Comparison of ENCODE assay signal across 16 mouse cellular contexts in the genomic region with DNA sequence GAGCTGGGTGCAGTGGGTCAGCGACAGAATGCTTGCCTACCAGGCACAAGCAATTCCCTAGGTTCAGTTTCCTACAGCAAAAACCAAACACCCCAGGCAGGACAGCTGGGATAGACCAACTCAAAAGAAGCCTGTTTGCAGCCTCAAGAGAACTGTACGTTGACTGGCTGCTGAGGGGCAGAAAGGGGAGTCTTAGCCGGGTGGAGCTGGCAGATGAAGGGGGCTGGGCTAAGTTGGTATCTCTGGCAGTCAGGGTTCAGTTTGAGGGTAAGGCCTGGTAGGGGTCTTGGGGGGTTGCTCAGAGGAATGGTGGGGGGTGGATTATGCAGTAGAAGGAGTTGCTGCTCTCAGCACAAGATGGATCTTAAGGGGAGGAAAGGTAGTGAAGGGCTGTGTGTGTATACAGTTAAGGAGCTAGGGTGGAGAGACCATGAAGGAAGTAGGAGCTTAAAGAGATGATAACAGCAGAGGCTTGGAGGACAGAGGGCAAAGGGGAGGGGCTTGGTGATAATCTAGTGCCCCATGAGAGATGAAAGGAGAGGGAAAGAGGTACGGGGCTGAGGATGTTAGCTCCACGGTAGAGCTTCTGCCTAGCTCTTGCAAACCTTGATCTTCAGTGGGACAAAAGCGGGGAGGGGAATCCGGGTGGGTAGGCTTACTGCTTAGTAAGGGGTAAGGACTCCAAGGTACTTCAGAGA. TPM values are rescaled to one million over a fixed set of nuclear protein-coding genes. Genes with fewer than 3 reads are reported as not detected.
A peak's percentile ranks its signal among the peaks of the same experiment; 100 is the strongest.
DNase-seq lines count a peak whose midpoint lies in the region; ATAC-seq and TF ChIP-seq lines count a peak whose summit lies in the region.
"Had no signal": no experiment of that assay in that cellular context is flagged by ENCODE, and none has a peak within 500 bp of the region (broad histone marks: within the 10 kb centered on the region; RNA-seq: fewer than 3 reads in every experiment).

No protein-coding gene starts in this region.

- 53% methylated on average over 7 of the region's 7 CpGs for WGBS in hindbrain, embryonic 16.5 days
- WGBS in hindbrain, postnatal 0 days, result 45% methylated on average over 7 of the region's 7 CpGs
- WGBS in limb, embryonic 15.5 days, result 45% methylated on average over 7 of the region's 7 CpGs

- H3K36me3 ChIP-seq in hindbrain, embryonic 16.5 days (ENCODE audit: control insufficient read depth, insufficient read depth, low read length), result peaks cover 11% of the 10 kb centered on the region
- H3K36me3 ChIP-seq in hindbrain, postnatal 0 days (ENCODE audit: insufficient read depth, low read length), result peaks cover 14% of the 10 kb centered on the region
- peaks cover 67% of the 10 kb centered on the region for H3K36me3 ChIP-seq in E14TG2a.4 (ENCODE audit: insufficient read depth, low read length)
- peaks cover 58% of the 10 kb centered on the region for H3K36me3 ChIP-seq in limb, embryonic 15.5 days

- ATAC-seq in hindbrain, embryonic 16.5 days, result no peak
- ATAC-seq in hindbrain, postnatal 0 days, result no peak
- ATAC-seq in limb, embryonic 15.5 days (ENCODE audit: insufficient number of reproducible peaks, low FRiP score, low TSS enrichment, low read depth), result no peak
- ATAC-seq in megakaryocyte, adult 5-6 weeks (ENCODE audit: poor library complexity, severe bottlenecking), result no peak
- ATAC-seq: lung, postnatal 0 days had no signal

- H3K27me3 ChIP-seq in hindbrain, embryonic 16.5 days (replicated peaks; ENCODE audit: control insufficient read depth, insufficient read depth, low read length), result no peaks in the 10 kb centered on the region
- no peaks in the 10 kb centered on the region for H3K27me3 ChIP-seq in hindbrain, postnatal 0 days (ENCODE audit: insufficient read depth, low read length)
- no peaks in the 10 kb centered on the region for H3K27me3 ChIP-seq in E14TG2a.4 (ENCODE audit: insufficient read depth, low read length)
- H3K27me3 ChIP-seq in limb, embryonic 15.5 days, result no peaks in the 10 kb centered on the region
- H3K27me3 ChIP-seq: neural tube, embryonic 12.5 days had no signal

- DNase-seq in hindbrain, postnatal 0 days (ENCODE audit: low spot score), result no peak
- peak; percentile 54 for DNase-seq in CD4-positive helper T cell, adult 2 months (ENCODE audit: low read depth, low spot score)
- no peak for DNase-seq in ovary, postnatal 36 days (ENCODE audit: low spot score)
- no peak for DNase-seq in MN1 (ENCODE audit: low spot score)
- DNase-seq: adrenal gland, postnatal 25 days; cerebellum, adult 8-10 months; gastrocnemius, postnatal 10 days; kidney, adult 18-20 months; layer of hippocampus, postnatal 36 days; spleen, adult 18-20 months had no signal

- no peaks in the 10 kb centered on the region for H3K9me3 ChIP-seq in hindbrain, embryonic 16.5 days (ENCODE audit: control insufficient read depth, low read length)
- no peaks in the 10 kb centered on the region for H3K9me3 ChIP-seq in hindbrain, postnatal 0 days (ENCODE audit: low read length)
- no peaks in the 10 kb centered on the region for H3K9me3 ChIP-seq in E14TG2a.4 (ENCODE audit: low read length)
- no peaks in the 10 kb centered on the region for H3K9me3 ChIP-seq in limb, embryonic 15.5 days
- H3K9me3 ChIP-seq: neural tube, embryonic 12.5 days had no signal

- no peak overlapping the region for H3K4me3 ChIP-seq in hindbrain, embryonic 16.5 days (ENCODE audit: low read length)
- H3K4me3 ChIP-seq in hindbrain, postnatal 0 days (ENCODE audit: low read length), result no peak overlapping the region
- H3K4me3 ChIP-seq in E14TG2a.4 (replicated peaks; ENCODE audit: low read length), result 0 out of 2 replicates have a peak overlapping the region, but pooled peaks have one; percentile 23
- H3K4me3 ChIP-seq in limb, embryonic 15.5 days, result no peak overlapping the region
- H3K4me3 ChIP-seq: neural tube, embryonic 12.5 days had no signal

- H3K27ac ChIP-seq in hindbrain, embryonic 16.5 days (ENCODE audit: low read depth, low read length), result peak overlapping the region; percentile 44
- H3K27ac ChIP-seq in hindbrain, postnatal 0 days, result no peak overlapping the region
- H3K27ac ChIP-seq in limb, embryonic 15.5 days, result peak overlapping the region; percentile 27; the same call in 1 of the 2 replicates
- H3K27ac ChIP-seq: neural tube, embryonic 12.5 days had no signal

- H3K9ac ChIP-seq in hindbrain, embryonic 16.5 days (ENCODE audit: low read depth, low read length), result no peak overlapping the region
- H3K9ac ChIP-seq in hindbrain, postnatal 0 days (replicated peaks; ENCODE audit: low read length), result no peak overlapping the region
- no peak overlapping the region for H3K9ac ChIP-seq in limb, embryonic 15.5 days
- H3K9ac ChIP-seq: neural tube, embryonic 12.5 days had no signal

- peaks cover 16% of the 10 kb centered on the region for H3K4me1 ChIP-seq in hindbrain, embryonic 16.5 days (ENCODE audit: control insufficient read depth, insufficient read depth, low read depth, low read length)
- peaks cover 16% of the 10 kb centered on the region for H3K4me1 ChIP-seq in hindbrain, postnatal 0 days (ENCODE audit: insufficient read depth, low read length)
- H3K4me1 ChIP-seq in E14TG2a.4 (replicated peaks; ENCODE audit: low read depth, low read length), result peaks cover 95% of the 10 kb centered on the region
- peaks cover 42% of the 10 kb centered on the region for H3K4me1 ChIP-seq in limb, embryonic 15.5 days

- no peak for TF ChIP-seq CTCF in hindbrain, postnatal 0 days (IDR thresholded peaks at IDR 0.05; ENCODE audit: low read depth)
- no peak for TF ChIP-seq CTCF in E14TG2a.4 (conservative IDR thresholded peaks at IDR 0.05; ENCODE audit: low read length)

- H3K4me2 ChIP-seq in hindbrain, embryonic 16.5 days (ENCODE audit: low read length), result no peak overlapping the region
- no peak overlapping the region for H3K4me2 ChIP-seq in hindbrain, postnatal 0 days (ENCODE audit: low read depth, low read length)
- H3K4me2 ChIP-seq in limb, embryonic 15.5 days, result no peak overlapping the region
- H3K4me2 ChIP-seq: neural tube, embryonic 12.5 days had no signal

RNA-seq across cellular contexts. Expression of a gene that starts 50.7 kb away (rescaled TPM):
- 22.7 and 23.2 TPM in 2 replicates for polyA plus RNA-seq in hindbrain, embryonic 16.5 days (2015; fragmentation: Nextera tagmentation; extraction: Ambion mirVana)
- 14.1 and 14.7 TPM in 2 replicates for total RNA-seq in hindbrain, postnatal 0 days (2014; rRNA removed)
- 27.5 and 32.3 TPM in 2 replicates for polyA plus RNA-seq in hindbrain, postnatal 0 days (2015; fragmentation: Nextera tagmentation; extraction: Ambion mirVana)
- 117 and 129 TPM in 2 replicates for polyA plus RNA-seq in limb, embryonic 15.5 days (2015; fragmentation: Nextera tagmentation; extraction: Ambion mirVana)
- 226 and 236 TPM in 2 replicates for total RNA-seq in megakaryocyte, adult 5-6 weeks (2015)
- total RNA-seq in megakaryocyte, adult 5-6 weeks (2017), result 56.9 and 75.4 TPM in 2 replicates
